Mouse (Mus musculus) thymus, adult 2 months (tissue): ENCODE data around the gene B3galt1. TPM values are rescaled to one million over a fixed set of nuclear protein-coding genes. Genes with fewer than 3 reads are reported as not detected.

Source experiments
- DNase-seq: peaks from one replicate; pipeline ENCODE4 v3.0.0; 2021
- H3K27ac ChIP-seq: fragments of 200-500 bp; 2 replicates; pipeline ENCODE4 v1.5.1; 2012; ENCODE audit warnings: low read length, control low read depth; ENCODE audit not compliant: control insufficient read depth, insufficient read depth
- H3K27me3 ChIP-seq: fragments of 200-500 bp; 2 replicates; pipeline ENCODE4 v1.6.1; 2012; ENCODE audit warnings: mild to moderate bottlenecking, low read length, moderate library complexity, mixed read lengths; ENCODE audit not compliant: control insufficient read depth, insufficient read depth
- H3K36me3 ChIP-seq: fragments of 200-500 bp; 2 replicates; pipeline ENCODE4 v1.6.1; 2012; ENCODE audit warnings: mild to moderate bottlenecking, low read length, moderate library complexity; ENCODE audit not compliant: control insufficient read depth, insufficient read depth
- H3K4me1 ChIP-seq: fragments of 200-500 bp; replicated peaks from 2 replicates; pipeline ENCODE4 v1.6.1; 2012; ENCODE audit warnings: low read length; ENCODE audit not compliant: control insufficient read depth, insufficient read depth
- H3K4me3 ChIP-seq: fragments of 200-500 bp; 2 replicates; pipeline ENCODE4 v1.5.1; 2012; ENCODE audit warnings: mild to moderate bottlenecking, low read length, control low read depth, moderate library complexity; ENCODE audit not compliant: control insufficient read depth, insufficient read depth
- CTCF ChIP-seq: fragments of 200-500 bp; IDR thresholded peaks from 2 replicates; pipeline ENCODE4 v1.5.1; 2012; ENCODE audit warnings: mild to moderate bottlenecking, control low read depth, low read length, moderate library complexity, borderline replicate concordance; ENCODE audit not compliant: control insufficient read depth, poor library complexity, insufficient read depth; ENCODE audit errors: extremely low read depth
- POLR2A ChIP-seq: fragments of 200-500 bp; IDR thresholded peaks from 2 replicates; pipeline ENCODE4 v1.6.1; 2012; ENCODE audit warnings: mild to moderate bottlenecking, low read length, control low read depth, moderate library complexity; ENCODE audit not compliant: control insufficient read depth, poor library complexity, insufficient read depth; ENCODE audit errors: extremely low read depth
- WGBS: fragments of 180-500 bp; shearing (Covaris S2); methylation state at CpG from one replicate; pipeline ENCODE4 v1.1.7; 2018; 5-methylcytosine and 5-hydroxymethylcytosine counted together
- polyA plus RNA-seq: library from polyadenylated mRNA; depleted of rRNA; stranded (reverse); fragments of >200 nt; gene quantifications from 2 replicates; pipeline ENCODE4 v1.2.3, GENCODE M21; 2012

The B3galt1 gene
- polyA plus RNA-seq, 1 experiment: 0.04 TPM

GRCm38 (mm10) chr2:67975764-67976163 lies 410.1 kb downstream of the B3galt1 start:
- H3K27me3 ChIP-seq: no peaks in the 10 kb centered on the region
- no peak for DNase-seq
- H3K4me1 ChIP-seq: no peaks in the 10 kb centered on the region
- no peaks in the 10 kb centered on the region for H3K36me3 ChIP-seq
- no peak for TF ChIP-seq CTCF
- no peak for TF ChIP-seq POLR2A
- no peak overlapping the region for H3K27ac ChIP-seq
- H3K4me3 ChIP-seq: no peak overlapping the region

- Histone ChIP-seq H3K36me3 (no peaks in the 10 kb centered on the region), H3K4me3 (no peak overlapping the region), H3K27me3 (no peaks in the 10 kb centered on the region), H3K27ac (no peak overlapping the region), H3K4me1 (no peaks in the 10 kb centered on the region)
- DNase-seq: no peak
- WGBS: 91% methylated on average over 4 of the region's 4 CpGs
- TF ChIP-seq CTCF: no peak
Measured at GRCm38 (mm10) chr2:67976488-67976887, 410.8 kb downstream of the B3galt1 start.

DNA sequence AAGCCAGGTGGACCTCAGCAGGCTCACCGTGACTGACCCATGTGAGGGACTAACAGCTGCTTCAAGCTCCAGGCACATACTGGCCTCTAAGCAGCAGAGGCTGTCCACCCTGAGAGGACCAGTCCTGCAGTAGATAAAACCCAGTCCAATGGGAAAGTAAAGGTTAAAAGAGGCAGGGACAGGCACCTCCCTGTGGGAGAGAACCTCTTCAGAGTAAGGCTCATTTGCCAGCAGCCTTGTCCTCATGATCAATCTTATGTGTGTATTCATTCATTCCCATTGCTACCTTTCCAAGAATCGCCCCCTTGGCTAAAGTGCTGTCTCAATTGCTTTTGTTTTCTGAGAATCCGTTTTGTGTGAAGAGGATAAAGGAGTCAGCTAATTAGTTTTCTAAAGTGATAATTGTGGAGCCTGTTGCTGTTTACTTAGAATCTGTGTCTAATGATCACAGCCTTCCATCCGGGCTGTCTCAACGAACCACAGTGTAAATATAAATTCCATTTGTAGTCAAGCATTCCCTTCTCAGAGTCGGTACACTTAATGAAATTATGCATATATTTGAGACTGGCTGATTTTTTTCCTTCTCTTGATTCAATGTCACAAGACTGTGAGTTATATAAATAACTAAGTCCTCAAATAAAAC lies 412.1 kb downstream of the B3galt1 start:
- TF ChIP-seq POLR2A (no peak), CTCF (no peak)
- H3K36me3 ChIP-seq: no peaks in the 10 kb centered on the region
- H3K27ac ChIP-seq: no peak overlapping the region
- no peak overlapping the region for H3K4me3 ChIP-seq
- no peak for DNase-seq
- WGBS: 85% methylated on average over 6 of the region's 6 CpGs
- H3K27me3 ChIP-seq: no peaks in the 10 kb centered on the region
- H3K4me1 ChIP-seq: no peaks in the 10 kb centered on the region

DNA sequence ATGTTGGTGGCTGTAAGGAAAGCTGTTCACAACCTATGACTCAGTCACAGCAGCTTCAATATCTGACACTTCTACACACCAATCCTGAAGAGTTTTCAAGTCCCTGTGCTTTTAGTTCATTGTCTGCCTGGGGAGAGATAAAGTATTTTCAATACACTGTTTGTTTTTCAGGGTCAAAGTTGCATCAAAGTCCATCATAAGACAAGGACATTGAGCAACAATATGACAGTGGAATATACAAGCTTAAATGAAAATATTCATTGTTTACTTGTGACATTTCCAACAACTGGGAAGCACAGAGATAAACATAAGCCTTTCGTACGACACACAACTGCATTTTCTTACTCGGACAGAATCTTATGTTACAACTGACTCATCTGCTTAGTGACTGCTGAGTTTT lies 417.9 kb downstream of the B3galt1 start:
- H3K36me3 ChIP-seq: no peaks in the 10 kb centered on the region
- no peaks in the 10 kb centered on the region for H3K27me3 ChIP-seq
- H3K4me3 ChIP-seq: no peak overlapping the region
- no peaks in the 10 kb centered on the region for H3K4me1 ChIP-seq
- H3K27ac ChIP-seq: no peak overlapping the region
- WGBS: 94% methylated on average over 3 of the region's 3 CpGs
- no peak for TF ChIP-seq POLR2A
- no peak for TF ChIP-seq CTCF
- no peak for DNase-seq

DNA sequence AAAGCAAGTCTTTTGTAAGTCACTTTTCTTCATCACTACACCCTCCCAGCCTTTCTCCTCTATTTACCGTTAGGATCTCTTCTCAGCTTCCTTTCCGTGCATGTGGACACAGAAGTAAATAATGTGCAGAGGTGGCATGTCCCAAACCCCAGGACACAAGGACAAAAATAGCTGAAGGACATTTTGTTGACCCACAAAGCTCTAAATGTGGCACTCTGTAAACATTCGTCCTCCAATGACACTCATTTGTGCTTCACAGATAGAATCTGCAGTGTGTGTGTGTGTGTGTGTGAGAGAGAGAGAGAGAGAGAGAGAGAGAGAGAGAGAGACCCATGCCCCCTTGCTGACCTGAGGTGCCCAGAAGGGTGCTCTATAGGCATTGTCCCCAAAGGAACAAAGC lies 419.5 kb downstream of the B3galt1 start:
- WGBS: 98% methylated on average over 3 of the region's 3 CpGs
- Histone ChIP-seq H3K27me3 (no peaks in the 10 kb centered on the region), H3K36me3 (no peaks in the 10 kb centered on the region), H3K4me1 (no peaks in the 10 kb centered on the region), H3K4me3 (no peak overlapping the region), H3K27ac (no peak overlapping the region)
- TF ChIP-seq CTCF (no peak), POLR2A (no peak)
- no peak for DNase-seq

DNA sequence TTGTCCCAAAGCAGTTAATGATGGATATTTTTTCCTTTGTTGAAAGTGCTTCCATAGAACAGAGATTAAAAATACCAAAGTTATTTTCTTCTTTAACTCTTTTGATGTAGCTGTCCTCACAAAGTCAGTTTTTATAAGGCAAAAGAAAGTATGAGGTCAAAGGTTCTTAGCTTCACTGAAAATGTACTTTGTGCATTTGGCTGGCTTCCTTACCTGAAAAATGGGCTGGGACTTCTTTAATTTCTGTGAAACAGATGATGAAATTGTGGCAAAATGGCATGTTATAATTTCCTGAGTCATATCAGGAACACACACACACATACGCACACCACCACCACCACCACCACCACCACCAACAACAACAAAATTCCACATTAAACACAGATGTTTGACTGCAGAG lies 427.8 kb downstream of the B3galt1 start:
- no peak for DNase-seq
- H3K4me3 ChIP-seq: no peak overlapping the region
- H3K27ac ChIP-seq: no peak overlapping the region
- H3K36me3 ChIP-seq: no peaks in the 10 kb centered on the region
- no peaks in the 10 kb centered on the region for H3K27me3 ChIP-seq
- TF ChIP-seq POLR2A: no peak
- no peak for TF ChIP-seq CTCF
- 93% methylated on average over 1 of the region's 1 CpGs for WGBS
- H3K4me1 ChIP-seq: no peaks in the 10 kb centered on the region

- Histone ChIP-seq H3K4me1 (no peaks in the 10 kb centered on the region), H3K27ac (no peak overlapping the region), H3K4me3 (no peak overlapping the region), H3K36me3 (no peaks in the 10 kb centered on the region), H3K27me3 (no peaks in the 10 kb centered on the region)
- no peak for DNase-seq
- TF ChIP-seq CTCF: no peak
- no peak for TF ChIP-seq POLR2A
- 73% methylated on average over 1 of the region's 1 CpGs for WGBS
Measured at GRCm38 (mm10) chr2:68003091-68003490, 437.4 kb downstream of the B3galt1 start.
